Mouse (Mus musculus) spleen, embryonic (tissue): ENCODE measurements around the gene Krtap3-3.
"Not testable (repeated sequence)": the region's sequence is repeated elsewhere in the genome, so short reads cannot be mapped to it uniquely, and the experiment has no call there.

ENCODE experiments used
- CTCF ChIA-PET: fragments of 350-600 bp; sonication (Branson Sonifier 250); formaldehyde crosslinking; loops from one replicate; lab custom pipeline; 2022; lab: Charles Lee

The Krtap3-3 gene

DNA sequence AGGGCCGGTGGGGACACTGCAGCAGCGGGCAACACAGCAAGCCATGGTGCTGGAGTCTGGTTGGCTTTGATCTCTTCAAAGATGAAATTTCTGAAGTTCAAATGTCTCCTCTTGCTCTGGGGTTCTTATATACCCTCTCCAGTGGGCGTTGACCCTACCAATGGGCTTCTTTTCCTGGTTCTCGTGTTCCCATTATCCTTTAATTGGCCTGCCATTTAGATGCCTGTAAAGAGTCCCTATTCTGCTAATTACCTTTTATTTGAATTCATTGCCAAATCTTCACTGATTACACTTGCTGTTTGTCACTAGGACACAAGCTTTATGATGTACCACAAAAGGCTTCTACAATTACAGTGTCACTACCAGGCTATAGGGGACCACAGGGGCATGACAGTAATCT is at the start of gene Krtap3-3:
Gene Krtap3-3, minus strand, starts transcription at position 101 of the 400 bp plus-strand sequence.
- CTCF ChIA-PET = no interaction called here

DNA sequence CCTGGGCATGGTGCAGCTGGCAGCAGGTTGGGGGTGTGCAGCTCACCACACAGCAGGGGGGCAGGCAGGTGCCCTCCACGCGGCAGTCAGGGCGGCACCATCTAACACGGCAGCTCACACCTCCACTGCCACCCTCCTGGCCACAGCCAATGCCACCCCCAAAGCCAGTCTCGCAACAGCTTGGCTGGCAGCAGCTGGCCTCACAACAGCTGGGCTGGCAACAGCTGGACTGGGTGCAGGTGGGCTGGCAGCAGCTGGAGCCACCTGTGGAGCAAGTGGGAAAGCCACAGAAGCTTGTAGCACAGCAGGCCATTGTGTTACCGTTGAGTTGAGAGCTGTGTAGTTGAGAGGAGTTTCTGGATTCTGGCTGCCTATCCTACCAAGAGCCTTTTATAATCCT is 47.1 kb upstream of the Krtap3-3 start, which contains the start of gene Krtap9-3:
Gene Krtap9-3, minus strand, starts transcription at position 364 of the 400 bp plus-strand sequence.
- CTCF ChIA-PET = not testable (repeated sequence)

- CTCF ChIA-PET = no interaction called here
These were observed 40.3 kb upstream of the Krtap3-3 start, which contains the start of gene Krtap1-3 for GRCm38 (mm10) chr11:99590981-99591380. Gene Krtap1-3, minus strand, starts transcription at chr11:99591339.

- CTCF ChIA-PET = no interaction called here
These were observed 34.4 kb upstream of the Krtap3-3 start for GRCm38 (mm10) chr11:99585096-99585495.

DNA sequence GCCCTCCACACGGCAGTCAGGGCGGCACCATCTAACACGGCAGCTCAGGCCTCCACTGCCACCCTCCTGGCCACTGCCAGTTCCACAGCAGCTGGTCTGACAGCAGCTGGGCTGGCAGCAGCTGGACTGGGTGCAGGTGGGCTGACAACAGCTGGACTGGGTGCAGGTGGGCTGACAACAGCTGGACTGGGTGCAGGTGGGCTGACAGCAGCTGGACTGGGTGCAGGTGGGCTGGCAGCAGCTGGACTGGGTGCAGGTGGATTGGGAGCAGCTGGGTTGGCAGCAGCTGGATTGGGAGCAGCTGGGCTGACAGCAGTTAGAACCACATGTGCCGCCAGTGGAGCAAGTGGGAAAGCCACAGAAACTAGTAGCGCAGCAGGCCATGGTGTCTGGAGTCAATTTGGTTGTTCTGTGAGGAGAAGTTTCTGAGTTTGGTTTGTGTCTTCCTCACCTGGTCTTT is 32.6 kb upstream of the Krtap3-3 start, which contains the start of gene Krtap1-4:
Gene Krtap1-4, minus strand, starts transcription at position 410 of the 460 bp plus-strand sequence.
- CTCF ChIA-PET = no interaction called here

GRCm38 (mm10) chr11:99581564-99581963 is 30.9 kb upstream of the Krtap3-3 start:
- CTCF ChIA-PET = no interaction called here

DNA sequence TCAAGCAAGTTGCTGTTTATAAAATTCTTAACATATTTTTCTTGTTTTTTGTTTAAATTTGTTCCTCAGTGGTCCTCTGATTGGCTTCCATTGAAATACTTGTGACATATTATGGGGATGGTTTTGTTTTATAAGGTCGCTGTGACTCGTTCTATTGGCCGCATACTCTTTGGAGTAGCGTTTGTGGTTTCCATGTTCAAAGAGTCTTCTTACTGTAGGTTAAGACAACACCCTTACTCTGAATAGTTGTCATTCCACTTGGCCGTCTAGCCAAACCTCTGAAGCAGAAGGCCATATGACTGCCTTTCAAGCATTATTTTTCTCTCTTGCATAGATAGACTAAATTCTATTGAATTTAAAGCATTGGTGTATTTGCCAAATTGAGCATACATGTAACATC is 30.4 kb upstream of the Krtap3-3 start:
- CTCF ChIA-PET = no interaction called here

DNA sequence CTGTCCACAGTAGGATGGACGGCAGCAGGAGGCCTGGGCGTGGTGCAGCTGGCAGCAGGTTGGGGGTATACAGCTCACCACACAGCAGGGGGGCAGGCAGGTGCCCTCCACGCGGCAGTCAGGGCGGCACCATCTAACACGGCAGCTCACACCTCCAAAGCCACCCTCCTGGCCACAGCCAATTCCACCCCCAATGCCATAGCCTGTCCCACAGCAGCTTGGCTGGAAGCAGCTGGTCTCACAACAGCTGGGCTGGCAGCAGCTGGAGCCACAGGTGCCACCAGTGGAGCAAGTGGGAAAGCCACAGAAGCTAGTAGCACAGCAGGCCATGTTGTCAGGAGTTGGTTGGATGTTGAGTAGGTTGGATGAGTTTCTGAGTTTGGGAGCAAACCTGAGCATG is 30.0 kb upstream of the Krtap3-3 start, which contains the start of gene Krtap1-5:
Gene Krtap1-5, minus strand, starts transcription at position 381 of the 400 bp plus-strand sequence.
- CTCF ChIA-PET = no interaction called here

DNA sequence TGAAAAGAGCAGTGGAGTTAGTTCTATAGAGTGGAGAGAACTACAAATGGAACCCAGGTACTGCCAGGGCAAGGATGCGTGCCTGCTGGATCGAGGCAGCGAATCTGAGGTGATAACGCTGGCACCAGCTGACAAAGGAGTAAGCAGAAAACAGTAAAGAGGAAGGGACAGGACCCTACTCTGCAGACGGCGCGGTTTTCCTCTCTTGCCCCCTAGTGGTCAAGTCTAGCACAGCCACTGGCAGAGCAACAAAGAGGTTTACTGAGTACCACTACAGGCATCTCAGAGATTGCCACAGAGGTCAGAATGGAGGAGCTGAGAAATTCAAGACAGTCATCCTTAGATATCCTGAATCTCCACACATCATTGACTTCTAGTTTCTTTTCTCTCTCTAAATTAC is 23.4 kb upstream of the Krtap3-3 start:
- CTCF ChIA-PET = no interaction called here

DNA sequence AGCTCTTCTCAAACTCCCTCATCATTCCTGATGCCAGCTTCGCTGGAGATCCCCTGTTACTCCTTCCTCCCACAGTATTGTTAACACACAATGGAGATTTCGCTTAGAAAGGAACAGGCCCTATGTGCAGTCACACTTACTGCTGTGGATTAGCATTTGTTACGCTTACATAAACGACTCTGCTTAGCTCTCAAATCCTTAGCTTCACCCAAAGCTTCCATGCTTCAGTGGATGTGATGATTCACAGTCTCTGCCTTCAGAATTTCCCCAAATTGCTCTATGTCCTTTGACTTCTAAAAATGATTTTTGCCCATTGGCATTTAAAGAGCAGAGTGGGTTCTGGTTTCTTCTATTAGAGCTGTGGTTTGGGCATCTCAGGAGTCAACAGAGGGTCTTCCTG is 22.5 kb upstream of the Krtap3-3 start:
- CTCF ChIA-PET = no interaction called here

- CTCF ChIA-PET = no interaction called here
These were observed 15.9 kb upstream of the Krtap3-3 start, which contains the start of gene Krtap3-1 for GRCm38 (mm10) chr11:99566530-99566929. Gene Krtap3-1, minus strand, starts transcription at chr11:99566630.

- CTCF ChIA-PET = no interaction called here
These were observed 11.9 kb upstream of the Krtap3-3 start for GRCm38 (mm10) chr11:99562580-99562979.

DNA sequence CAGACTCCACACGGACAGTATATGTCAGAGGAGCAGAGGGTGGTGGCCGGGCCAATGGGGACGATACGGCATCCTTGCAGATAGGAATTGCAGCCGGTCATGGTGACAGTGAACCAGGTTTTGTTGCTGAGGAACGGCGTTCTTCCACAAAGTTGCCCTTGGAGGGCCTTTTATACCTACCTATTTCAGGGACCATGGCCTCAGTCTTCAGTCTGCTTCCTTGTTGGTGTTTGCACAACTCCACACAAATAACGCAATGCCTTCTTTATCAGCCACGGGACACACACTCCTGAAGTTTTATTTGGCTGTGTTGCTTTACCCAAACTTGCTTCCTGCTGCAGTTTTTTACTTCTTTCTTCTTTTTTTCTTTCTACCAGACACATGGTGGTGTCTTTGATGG is 8.7 kb upstream of the Krtap3-3 start, which contains the start of gene Gm11939:
Gene Gm11939, minus strand, starts transcription at position 101 of the 400 bp plus-strand sequence.
- CTCF ChIA-PET = no interaction called here

- CTCF ChIA-PET = no interaction called here
These were observed 7.5 kb upstream of the Krtap3-3 start for GRCm38 (mm10) chr11:99557976-99558745.

GRCm38 (mm10) chr11:99556753-99557152 is 6.1 kb upstream of the Krtap3-3 start, which contains the start of gene Krtap3-2:
Gene Krtap3-2, minus strand, starts transcription at chr11:99556853.
- CTCF ChIA-PET = no interaction called here

DNA sequence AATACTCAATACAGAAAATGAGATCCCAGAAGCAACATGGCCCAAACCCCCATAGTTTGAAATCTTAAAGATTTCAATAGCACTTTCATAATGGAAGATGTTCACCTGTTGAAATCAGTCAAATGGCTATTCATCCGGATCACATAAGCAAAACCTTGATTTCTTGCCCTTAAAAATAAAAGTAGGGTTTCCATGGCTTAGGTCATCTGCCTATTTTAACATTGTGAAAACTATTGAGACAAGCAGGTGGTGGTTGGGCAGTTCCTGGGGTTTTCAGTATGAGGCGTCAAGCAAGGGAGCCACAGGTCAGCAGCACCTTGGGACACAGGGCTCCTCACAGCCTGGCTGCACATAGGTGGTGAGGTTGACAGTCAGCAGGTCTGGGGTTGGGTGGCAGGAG is 5.5 kb upstream of the Krtap3-3 start:
- CTCF ChIA-PET = no interaction called here

GRCm38 (mm10) chr11:99547892-99548291 is 2.8 kb downstream of the Krtap3-3 start:
- CTCF ChIA-PET = no interaction called here

DNA sequence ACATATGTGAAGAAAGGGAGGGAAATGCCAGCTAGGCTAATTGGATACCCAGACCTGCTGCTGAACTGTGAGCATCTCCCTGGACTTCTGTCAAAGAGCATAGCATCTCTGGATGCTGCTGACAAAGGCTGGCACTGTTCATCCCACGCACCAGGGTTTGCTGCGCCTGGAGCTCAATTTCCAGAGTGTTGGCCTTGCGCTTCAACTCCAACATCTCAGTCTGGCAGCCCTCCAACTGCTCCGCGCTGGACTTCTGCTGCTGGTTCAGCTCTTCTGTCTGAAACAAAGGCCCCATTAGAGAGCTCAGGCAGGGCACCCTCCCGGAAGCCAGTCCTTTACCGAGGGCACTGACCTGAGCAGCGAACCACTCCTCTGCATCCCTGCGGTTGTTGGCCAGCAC is 10.9 kb downstream of the Krtap3-3 start:
- CTCF ChIA-PET = no interaction called here

DNA sequence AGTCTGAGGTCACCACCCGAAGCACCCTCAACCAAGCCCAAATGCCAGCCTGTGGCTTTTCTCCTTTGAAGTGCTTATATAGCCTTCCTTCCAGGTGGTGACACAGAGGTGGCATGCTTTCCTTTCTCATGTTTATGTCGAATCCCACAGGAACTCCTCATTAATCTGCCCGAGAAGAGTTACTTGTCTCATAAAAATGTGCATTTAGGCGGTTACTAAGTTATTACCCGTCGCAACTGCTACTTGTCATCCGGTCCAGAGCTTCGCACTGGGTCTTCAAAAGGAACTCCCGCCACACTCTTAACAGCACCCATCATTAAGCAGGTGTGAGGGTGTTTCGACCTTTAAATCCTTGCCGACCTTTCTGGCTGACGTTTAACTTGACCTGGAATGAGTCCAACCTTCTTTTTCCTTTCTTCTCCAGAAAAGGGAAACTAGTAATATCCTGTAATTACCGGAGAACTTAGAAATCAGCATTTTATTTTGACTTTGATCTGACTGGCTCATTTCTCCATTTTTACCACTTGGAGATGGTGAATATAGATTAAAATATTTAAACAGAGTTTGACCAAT is 29.3 kb downstream of the Krtap3-3 start, which contains the start of gene Krt39:
Gene Krt39, minus strand, starts transcription at position 51 of the 573 bp plus-strand sequence.
- CTCF ChIA-PET = no interaction called here

- CTCF ChIA-PET = no interaction called here
These were observed 36.6 kb downstream of the Krtap3-3 start for GRCm38 (mm10) chr11:99514098-99514497.
